Mouse (Mus musculus): ENCODE measurements around the gene Knop1. TPM values are rescaled to one million over a fixed set of nuclear protein-coding genes. Genes with fewer than 3 reads are reported as not detected.

Gene Knop1
- total and polyA plus RNA-seq, 3 experiments: 46.8 to 66.9 TPM; not detected in 1

DNA sequence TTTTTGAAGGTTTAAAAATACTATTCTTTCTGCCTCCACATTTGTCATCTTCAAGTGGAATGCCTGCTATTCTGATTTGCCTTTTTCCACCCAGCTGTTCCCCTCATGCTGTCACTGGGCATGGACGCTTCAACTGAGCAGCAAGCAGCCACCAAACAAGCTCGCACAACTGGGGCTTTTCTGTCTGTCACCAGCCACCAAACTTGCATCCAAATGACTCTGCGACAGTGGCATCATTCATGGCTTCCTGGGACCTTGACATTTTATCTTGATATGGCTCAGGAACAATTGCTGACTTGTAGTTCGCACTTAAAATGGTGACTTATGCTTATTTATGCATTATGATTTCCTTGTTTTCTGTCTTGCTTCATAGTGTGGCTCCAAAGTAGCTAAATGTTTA lies 28.9 kb upstream of the Knop1 start:
- TF ChIP-seq EP300 (IDR thresholded peaks at IDR 0.05; ENCODE audit: low read depth in 1 of 2, low read length in 2 of 2) (no peak), ZNF384 (IDR thresholded peaks at IDR 0.05; ENCODE audit: low read depth, low read length) (no peak), RCOR1 (IDR thresholded peaks at IDR 0.05; ENCODE audit: low read depth, low read length) (no peak)
- no peak for DNase-seq (ENCODE audit: low read depth, low spot score)
- Histone ChIP-seq H3K36me3 (ENCODE audit: control insufficient read depth in 1 of 2, insufficient read depth in 2 of 2, low read length in 2 of 2) (no peaks in the 10 kb centered on the region), H3K4me3 (ENCODE audit: control insufficient read depth in 1 of 2, insufficient read depth in 1 of 2, low read depth in 2 of 2, low read length in 2 of 2) (no peak overlapping the region), H3K9ac (ENCODE audit: control insufficient read depth, low read depth, low read length, poor library complexity, severe bottlenecking) (no peak overlapping the region), H3K4me1 (ENCODE audit: control insufficient read depth in 1 of 2, insufficient read depth in 2 of 2, low read length in 2 of 2) (no peaks in the 10 kb centered on the region), H3K27me3 (ENCODE audit: control insufficient read depth in 1 of 2, insufficient read depth in 2 of 2, low read length in 2 of 2) (peaks cover 0 to 3% of the 10 kb centered on the region in 2 experiments; a peak in 2 of 4 replicates), H3K79me2 (ENCODE audit: control insufficient read depth, insufficient read depth, low read length, poor library complexity) (no peaks in the 10 kb centered on the region), H3K9me3 (replicated peaks; ENCODE audit: insufficient read depth, low read length) (no peaks in the 10 kb centered on the region), H3K27ac (ENCODE audit: control insufficient read depth, low read depth, low read length) (no peak overlapping the region)

DNA sequence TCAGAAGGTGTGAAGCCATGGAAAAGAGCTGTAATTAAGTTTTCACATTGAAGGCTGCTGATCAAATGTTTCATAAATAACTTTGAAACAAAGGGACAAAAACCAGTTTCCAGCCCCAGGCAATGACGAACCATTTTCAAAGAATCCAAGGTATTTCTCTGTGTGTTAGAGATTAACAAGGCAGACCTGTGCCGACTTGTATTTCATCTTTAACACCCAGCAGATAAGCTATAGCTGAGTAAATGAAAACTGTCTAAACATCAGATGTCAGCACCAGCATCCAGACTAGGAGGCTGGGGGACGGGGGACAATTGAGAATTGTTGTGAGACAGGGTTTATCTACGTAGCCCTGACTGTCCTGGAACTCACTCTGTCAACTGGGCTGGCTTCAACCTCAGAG lies 27.9 kb upstream of the Knop1 start:
- Histone ChIP-seq H3K27me3 (ENCODE audit: control insufficient read depth in 1 of 2, insufficient read depth in 2 of 2, low read length in 2 of 2) (peaks cover 0 to 5% of the 10 kb centered on the region in 2 experiments; a peak in 2 of 4 replicates), H3K4me3 (ENCODE audit: control insufficient read depth in 1 of 2, insufficient read depth in 1 of 2, low read depth in 2 of 2, low read length in 2 of 2) (no peak overlapping the region), H3K27ac (ENCODE audit: control insufficient read depth, low read depth, low read length) (no peak overlapping the region), H3K9me3 (replicated peaks; ENCODE audit: insufficient read depth, low read length) (no peaks in the 10 kb centered on the region), H3K9ac (ENCODE audit: control insufficient read depth, low read depth, low read length, poor library complexity, severe bottlenecking) (no peak overlapping the region), H3K36me3 (ENCODE audit: control insufficient read depth in 1 of 2, insufficient read depth in 2 of 2, low read length in 2 of 2) (no peaks in the 10 kb centered on the region), H3K79me2 (ENCODE audit: control insufficient read depth, insufficient read depth, low read length, poor library complexity) (no peaks in the 10 kb centered on the region), H3K4me1 (ENCODE audit: control insufficient read depth in 1 of 2, insufficient read depth in 2 of 2, low read length in 2 of 2) (no peaks in the 10 kb centered on the region)
- no peak for DNase-seq (ENCODE audit: low read depth, low spot score)
- no peak for TF ChIP-seq CHD1 (IDR thresholded peaks at IDR 0.05; ENCODE audit: low read depth, low read length)
- no peak for TF ChIP-seq ZC3H11A (IDR thresholded peaks at IDR 0.05; ENCODE audit: low read depth, low read length)
- TF ChIP-seq KAT2A (conservative IDR thresholded peaks at IDR 0.05; ENCODE audit: low read depth, low read length): no peak
- TF ChIP-seq BHLHE40 (IDR thresholded peaks at IDR 0.05; ENCODE audit: borderline replicate concordance, low read depth, low read length): no peak
- no peak for TF ChIP-seq MAFK (IDR thresholded peaks at IDR 0.05; ENCODE audit: borderline replicate concordance, low read depth, low read length)
- no peak for TF ChIP-seq POLR2AphosphoS2 (IDR thresholded peaks at IDR 0.05; ENCODE audit: low read length)
- TF ChIP-seq HCFC1 (IDR thresholded peaks at IDR 0.05; ENCODE audit: low read depth, low read length): no peak
- no peak for TF ChIP-seq UBTF (IDR thresholded peaks at IDR 0.05; ENCODE audit: borderline replicate concordance, insufficient read depth, low read depth, low read length)
- TF ChIP-seq CTCF (IDR thresholded peaks at IDR 0.05 in 2 of 3, conservative IDR thresholded peaks at IDR 0.05 in 1 of 3; ENCODE audit: control insufficient read depth in 1 of 3, insufficient read depth in 1 of 3, low read depth in 2 of 3, low read length in 3 of 3, poor library complexity in 1 of 3, severe bottlenecking in 1 of 3): no peak
- no peak for TF ChIP-seq TCF12 (IDR thresholded peaks at IDR 0.05; ENCODE audit: low read depth, low read length)
- TF ChIP-seq MYC (IDR thresholded peaks at IDR 0.05; ENCODE audit: low read depth, low read length): no peak
- no peak for TF ChIP-seq JUND (IDR thresholded peaks at IDR 0.05; ENCODE audit: low read depth, low read length)
- TF ChIP-seq GABPA (IDR thresholded peaks at IDR 0.05; ENCODE audit: low read depth, low read length): no peak
- no peak for TF ChIP-seq GATA1 (IDR thresholded peaks at IDR 0.05; ENCODE audit: low read depth, low read length)
- TF ChIP-seq E2F4 (IDR thresholded peaks at IDR 0.05; ENCODE audit: borderline replicate concordance, low read depth, low read length): no peak
- TF ChIP-seq SIN3A (IDR thresholded peaks at IDR 0.05; ENCODE audit: low read length): no peak
- no peak for TF ChIP-seq USF2 (IDR thresholded peaks at IDR 0.05; ENCODE audit: borderline replicate concordance in 1 of 2, insufficient read depth in 1 of 2, low read depth in 1 of 2, low read length in 2 of 2)
